Mouse (Mus musculus) liver, embryonic 14.5 days (tissue): ENCODE data around the gene Btbd8.

ENCODE experiments used
- CTCF ChIP-seq: IDR thresholded peaks from 2 replicates; pipeline ENCODE4 v1.5.1; 2016; ENCODE audit warnings: antibody characterized with exemption, low read depth, control low read depth
- EP300 ChIP-seq: IDR thresholded peaks from 2 replicates; pipeline ENCODE4 v1.6.1; 2016; ENCODE audit warnings: antibody characterized with exemption, low read depth

- no peak for TF ChIP-seq CTCF
- TF ChIP-seq EP300 = no peak
Observed at GRCm38 (mm10) chr5:107518602-107519001, 80.8 kb downstream of the Btbd8 start.
